Mouse (Mus musculus) T-helper 17 cell (primary cell): ENCODE data around the gene Gm13283.
"Not testable (repeated sequence)": the region's sequence is repeated elsewhere in the genome, so short reads cannot be mapped to it uniquely, and the experiment has no call there.

Experiments used
- in situ Hi-C, 2 experiments: fragments of 300-600 bp; cut with MboI, MseI; formaldehyde crosslinking; loops; 1 replicate in 1 of 2; 2 replicates in 1 of 2; pipeline ENCODE4 v1.15.1; 2025; ENCODE audit warnings: high pct_unique_total_duplicates in 2 of 2

Gm13283 gene

DNA sequence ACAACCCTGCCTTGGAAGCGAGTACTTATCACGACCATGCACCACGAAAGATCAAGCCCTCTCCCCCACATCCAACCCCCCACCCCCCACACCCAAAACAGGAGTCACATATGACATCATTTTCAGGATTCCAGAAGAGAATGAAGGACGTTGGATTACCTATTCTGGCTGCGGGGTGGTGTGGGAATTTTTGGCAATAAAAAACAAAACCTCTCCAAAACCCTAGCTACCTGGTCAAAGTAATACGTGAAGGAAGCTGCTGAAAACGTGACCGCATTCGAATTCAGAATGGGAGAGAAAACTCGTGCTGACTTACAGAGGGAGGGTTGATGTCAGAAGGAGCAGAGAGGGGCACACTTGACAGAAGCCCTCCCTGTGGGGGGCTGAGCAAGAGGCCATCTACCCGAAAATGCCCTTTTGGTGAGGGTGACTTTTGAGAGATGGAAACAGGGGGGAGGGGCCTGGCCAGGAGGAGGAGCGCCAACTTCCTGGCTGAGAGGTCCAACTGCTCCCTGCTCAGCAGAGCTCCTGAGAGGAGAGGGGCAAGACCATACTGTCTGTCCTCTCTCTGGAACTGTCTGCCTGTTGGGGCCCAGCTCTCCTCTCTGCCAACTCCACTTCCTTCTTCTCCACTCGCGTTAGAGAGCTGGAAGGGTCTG, at the start of gene Gm13283:
Gene Gm13283, plus strand, starts transcription at position 510 of the 659 bp plus-strand sequence.
- in situ Hi-C loops: not testable (repeated sequence)

DNA sequence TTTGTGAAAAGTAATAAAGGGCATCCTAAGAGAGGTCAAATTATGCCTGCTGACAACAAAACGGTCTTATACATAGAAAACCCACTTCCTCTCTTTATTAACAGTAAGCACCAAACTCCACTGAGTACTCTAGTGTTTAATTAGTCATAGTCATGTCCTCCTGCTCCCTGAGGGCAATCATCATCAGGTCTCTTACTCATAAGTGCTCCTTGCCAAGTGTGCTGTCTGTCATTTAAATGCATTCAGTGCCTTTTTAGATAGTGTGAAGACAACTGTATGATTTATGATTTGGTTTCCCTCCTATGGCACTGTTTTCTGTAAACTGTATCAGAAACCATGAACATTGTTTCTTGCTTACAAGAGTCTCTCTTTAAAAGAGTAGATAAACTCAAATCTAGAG, 45.6 kb upstream of the Gm13283 start:
- in situ Hi-C loops: loop anchor here in 1 of 2 experiments (10.0 kb wide), 1 partner anchor 811 kb away; no protein-coding TSS in a partner anchor

DNA sequence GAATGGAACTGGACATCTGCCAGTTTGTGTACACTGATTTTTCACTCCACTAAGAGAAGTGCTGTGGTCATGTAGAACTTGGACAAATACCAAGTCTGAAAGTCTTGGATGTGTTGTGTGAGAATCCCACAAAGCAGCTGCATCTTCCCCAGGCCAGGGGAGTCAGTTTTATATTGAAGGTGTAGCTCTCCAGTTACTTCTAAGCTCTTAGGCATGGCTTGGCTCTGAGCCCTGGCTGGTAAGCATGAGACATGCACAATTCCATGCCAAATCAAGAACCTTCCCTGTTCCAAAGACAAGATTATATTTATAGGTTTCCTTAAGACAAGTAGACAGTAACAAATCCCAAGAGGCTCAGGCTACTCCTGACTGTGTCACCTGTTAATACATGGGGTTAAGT, 44.9 kb upstream of the Gm13283 start:
- in situ Hi-C loops: loop anchor here in 1 of 2 experiments (10.0 kb wide), 1 partner anchor 810 kb away; no protein-coding TSS in a partner anchor

DNA sequence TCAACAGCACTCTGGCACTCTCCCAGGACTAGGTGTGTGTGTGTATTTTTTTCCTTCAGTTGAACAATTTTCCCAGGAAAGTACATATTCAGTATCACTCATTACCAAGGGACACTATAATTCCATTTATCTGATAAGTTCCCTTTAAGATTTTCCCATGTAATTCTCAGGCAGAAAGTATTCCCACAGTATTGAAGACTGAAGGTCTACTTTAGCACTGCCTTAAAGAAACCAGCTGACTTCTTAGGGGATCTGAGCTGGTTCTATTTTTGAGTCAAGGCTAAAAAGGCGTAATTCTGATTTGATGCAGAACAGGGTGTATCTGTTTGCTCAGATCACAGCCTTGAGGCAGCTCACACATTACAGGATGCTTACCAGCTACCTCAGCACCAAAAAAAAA, 41.2 kb upstream of the Gm13283 start:
- in situ Hi-C loops: loop anchor here in 1 of 2 experiments (10.0 kb wide), 1 partner anchor 806 kb away; no protein-coding TSS in a partner anchor

DNA sequence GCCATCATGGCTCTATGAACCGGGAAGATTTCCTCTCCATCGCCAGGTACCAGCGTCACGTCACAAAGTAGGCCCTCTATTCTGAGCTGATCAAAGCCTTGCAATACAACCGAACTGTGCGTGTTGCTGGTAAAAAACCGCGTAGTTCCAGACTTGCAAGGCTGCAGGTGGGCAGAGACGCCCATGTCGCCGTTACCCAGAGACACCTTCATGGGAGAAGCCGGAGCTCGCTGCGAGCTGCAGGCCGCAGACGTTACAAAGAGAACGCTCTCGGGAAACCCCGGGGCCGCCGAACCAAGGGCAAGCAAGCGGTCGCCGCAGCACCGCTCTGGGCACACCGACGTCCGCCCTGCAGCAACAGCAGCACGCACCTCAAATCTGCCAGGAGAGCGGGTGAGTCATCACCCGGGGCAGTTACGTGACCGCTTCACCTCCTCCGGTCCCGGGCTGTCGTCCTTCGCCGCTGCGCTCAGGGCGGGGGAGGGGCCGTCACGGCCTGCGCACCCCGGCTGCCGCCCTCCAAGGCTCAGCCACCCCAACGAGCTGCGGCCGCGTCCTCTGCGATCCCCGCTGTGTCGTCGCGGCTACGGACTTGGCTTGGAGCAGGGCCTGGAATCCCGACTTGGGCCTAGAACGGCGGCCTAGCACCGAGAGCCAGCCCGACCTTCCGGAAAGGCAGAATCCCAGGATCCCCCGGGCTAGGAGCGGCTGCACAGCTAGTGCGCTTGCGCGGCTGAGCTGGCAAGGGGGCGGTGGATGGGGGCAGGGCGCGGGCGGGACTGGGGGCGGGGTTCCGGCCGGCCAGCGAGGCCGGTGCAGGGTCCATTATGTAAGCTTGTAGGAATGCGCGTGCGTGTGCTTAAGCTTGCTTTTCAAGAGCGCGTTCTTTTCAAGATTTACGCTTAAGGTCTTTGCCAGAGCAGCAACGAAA, 37.9 kb upstream of the Gm13283 start, which contains the start of the genes Gm26566 and Klhl9:
Gene Gm26566, plus strand, starts transcription at position 15 of the 931 bp plus-strand sequence.
Gene Klhl9, minus strand, starts transcription at position 675 of the 931 bp plus-strand sequence.
- in situ Hi-C loops: no loop called here

DNA sequence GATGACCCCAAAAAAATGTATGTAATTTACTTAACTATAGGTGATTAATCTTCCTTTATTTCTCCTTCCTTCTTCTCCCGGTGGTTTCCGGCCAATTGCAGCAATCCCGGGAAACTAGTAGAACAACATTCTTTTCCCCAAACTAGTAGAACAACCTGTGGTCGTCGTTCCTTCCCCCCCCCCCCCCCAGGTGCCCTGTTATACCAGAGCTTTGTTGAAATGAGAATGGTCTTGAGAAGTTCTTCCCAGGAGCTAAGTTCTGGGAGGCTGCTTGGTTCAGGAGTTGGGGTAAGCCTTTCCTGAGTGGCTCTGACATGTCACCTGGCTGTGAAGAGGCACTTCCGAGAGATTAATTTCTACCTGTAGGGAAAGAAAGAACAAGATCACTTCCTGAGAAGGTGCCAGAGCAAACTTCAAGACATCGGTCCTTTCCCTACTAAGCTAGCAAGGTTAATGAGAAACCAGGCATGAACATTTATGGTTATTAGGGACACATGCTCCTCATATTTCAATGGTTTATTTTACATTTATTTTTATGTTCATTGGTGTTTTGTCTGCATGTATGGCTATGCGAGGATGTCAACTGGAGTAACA, 36.3 kb upstream of the Gm13283 start:
- in situ Hi-C loops: no loop called here

DNA sequence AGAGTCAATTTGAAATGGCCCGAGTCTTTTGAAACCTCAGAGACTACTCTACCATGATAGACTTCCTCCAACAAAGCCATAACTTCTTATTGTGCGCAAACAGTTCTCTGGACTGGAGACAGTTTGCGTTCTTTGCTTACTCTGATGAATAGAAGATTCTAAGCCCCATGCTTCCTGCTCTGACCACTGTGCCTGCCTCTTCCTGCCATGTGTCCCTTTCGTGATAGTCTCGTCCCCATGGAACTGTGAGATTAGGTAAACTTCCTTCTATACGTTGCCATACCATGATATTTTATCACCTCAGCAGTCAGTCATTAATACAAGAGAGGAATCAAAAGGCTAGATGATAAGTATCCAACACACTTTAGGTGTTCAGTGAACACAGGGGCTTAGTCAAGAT, 33.2 kb upstream of the Gm13283 start:
- in situ Hi-C loops: loop anchor here in 1 of 2 experiments (5.0 kb wide), 1 partner anchor 34 kb away; the partner anchor contains the start of gene Ifnab

DNA sequence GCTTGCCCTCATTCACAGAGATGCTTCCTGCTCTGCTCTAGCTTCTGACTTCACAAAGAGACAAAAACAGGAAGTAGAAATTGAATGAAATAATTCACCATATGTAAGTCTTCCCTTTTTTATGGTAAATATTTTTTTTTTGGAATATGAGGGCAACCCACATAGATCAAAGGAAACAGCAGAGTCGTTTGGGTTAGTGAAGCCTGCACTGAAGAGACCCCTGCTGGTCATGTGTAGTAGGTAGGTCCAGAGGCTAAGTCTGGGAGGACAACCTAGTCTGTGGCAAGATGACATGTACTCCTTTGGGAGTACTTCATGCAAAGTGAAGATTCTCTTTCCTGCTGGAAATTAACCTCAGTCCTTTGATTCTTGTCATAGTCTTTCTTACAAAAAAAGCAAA, 32.6 kb upstream of the Gm13283 start:
- in situ Hi-C loops: loop anchor here in 1 of 2 experiments (5.0 kb wide), 1 partner anchor 35 kb away; the partner anchor contains the start of gene Ifnab

DNA sequence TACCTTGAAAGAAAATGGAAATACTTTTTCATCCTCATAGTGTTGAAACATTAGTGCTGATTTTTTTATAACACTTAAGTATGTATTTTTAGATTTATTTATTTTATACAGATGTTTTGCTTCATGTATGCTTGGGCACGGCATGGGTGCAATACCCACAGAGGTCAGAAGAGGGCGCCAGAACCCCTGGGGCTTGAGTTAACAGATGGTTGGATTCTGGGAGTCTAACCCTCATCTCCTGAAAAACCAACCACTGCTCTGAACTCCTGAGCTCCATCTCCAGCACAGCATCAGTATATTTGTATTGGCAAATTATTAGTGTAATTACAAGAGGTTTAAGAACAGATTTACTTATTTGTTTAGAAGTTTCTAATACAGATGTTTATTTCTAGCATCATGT, 21.4 kb upstream of the Gm13283 start:
- in situ Hi-C loops: loop anchor here in 1 of 2 experiments (5.0 kb wide), 2 partner anchors 41 to 64 kb away; partner anchors contain the start of gene Gm13287

DNA sequence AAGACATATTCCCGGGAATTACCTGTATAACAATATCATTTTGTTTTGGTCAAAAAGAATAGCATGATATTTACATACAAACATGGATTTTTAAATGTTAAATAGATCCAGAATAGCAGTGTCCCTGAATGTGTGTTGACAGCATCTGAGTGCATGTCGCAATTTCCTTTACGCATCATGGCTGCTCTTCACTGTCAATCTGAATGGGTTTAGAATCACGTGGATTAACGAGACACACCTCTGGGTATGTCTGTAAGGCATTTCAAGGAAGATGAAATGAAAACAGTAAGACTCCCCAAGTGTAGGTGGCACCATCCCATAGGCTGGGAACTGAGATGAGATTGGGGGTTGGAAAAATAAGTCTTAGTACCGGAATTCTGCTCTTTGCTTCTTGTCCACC, 20.9 kb upstream of the Gm13283 start:
- in situ Hi-C loops: loop anchor here in 1 of 2 experiments (5.0 kb wide), 2 partner anchors 42 to 63 kb away; partner anchors contain the start of gene Gm13287

DNA sequence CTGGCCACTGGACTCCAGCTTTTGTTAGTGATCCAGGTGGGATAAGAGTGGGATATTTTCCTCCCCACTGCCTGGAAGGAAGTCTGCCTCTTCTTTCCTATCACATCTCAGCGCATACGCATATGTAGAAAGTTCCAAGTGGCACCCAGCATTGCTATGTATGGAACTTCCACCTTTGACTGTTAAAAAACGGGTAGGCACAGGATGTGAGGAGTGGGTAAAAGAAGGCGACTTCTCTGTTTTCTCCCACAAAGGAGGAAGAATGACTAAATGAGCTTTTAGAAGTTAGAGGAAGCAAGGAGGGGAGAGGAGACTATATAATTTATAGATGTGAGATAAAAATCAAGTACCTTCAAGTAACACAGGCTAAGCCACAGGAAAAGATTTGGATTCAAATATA, 18.5 kb upstream of the Gm13283 start:
- in situ Hi-C loops: no loop called here

DNA sequence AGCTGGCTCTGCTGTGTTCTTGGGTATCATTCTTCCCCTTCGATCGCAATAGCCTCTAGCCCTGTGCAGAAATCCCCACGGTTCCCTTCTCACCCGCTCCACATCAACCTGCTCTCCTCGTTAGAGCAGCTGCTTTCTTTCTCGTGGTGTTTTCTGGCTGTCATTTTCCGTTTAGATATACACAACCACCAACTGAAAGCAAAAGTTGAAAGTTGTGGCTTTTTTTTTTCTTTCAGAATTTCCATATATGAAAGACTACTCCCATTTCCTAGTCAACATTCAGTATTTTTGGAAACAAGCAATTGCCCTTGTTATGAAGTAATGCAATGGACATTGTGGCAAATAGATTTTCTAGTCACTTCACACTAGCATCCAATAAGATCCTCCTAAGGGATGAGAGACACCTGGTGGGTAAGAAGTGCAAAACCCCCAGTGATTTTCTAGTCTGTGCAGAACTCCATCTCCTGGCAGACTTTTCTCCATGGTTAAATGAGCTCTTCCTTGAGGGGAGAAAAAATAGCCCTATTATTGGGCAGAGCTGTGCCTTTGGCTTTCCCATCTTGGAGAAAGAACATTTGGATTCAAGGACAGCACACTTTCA, 17.0 kb upstream of the Gm13283 start:
- in situ Hi-C loops: no loop called here

DNA sequence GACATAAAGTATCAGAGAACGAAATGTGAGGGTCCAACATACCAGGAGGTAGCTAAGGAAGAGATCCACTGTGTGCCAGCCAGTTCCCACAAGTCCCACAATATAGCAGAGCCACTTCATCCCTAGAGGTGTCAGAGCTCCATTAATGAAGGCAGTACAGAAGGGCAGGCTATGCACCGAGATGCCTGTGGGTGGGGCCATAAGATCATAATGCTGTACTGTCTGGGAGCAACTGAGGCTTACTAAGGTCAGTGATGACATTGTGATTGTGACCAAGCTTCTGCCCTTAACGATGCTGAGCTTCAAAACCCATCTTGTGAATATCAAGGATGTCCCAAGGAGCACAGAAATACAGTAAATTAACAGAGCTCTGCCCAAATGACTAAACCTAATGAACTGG, 15.7 kb upstream of the Gm13283 start:
- in situ Hi-C loops: no loop called here

DNA sequence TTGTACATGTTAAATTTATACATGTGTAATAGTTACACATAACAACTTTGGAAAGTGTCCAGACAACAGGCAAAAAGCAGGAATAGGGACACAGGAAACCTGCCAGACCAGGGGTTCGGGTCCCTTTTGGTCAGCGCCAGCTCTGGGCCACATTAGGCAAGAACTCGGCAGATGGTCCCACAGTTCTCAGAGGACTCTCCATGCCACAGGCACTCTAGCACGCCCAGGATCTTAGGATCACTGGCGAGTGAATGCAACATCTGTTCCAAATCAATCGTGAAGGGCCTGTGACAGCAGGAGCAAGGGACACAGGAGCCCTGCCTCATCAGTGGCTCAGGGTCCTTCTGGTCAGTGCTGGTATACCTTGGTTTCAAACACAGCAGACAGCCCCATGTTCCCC, 10.0 kb upstream of the Gm13283 start:
- in situ Hi-C loops: loop anchor here (5.0 kb wide), 1 partner anchor 37 kb away; the partner anchor contains the start of genes Gm13276 (in 2 of the 2) and Gm13277 (in 2 of the 2)

DNA sequence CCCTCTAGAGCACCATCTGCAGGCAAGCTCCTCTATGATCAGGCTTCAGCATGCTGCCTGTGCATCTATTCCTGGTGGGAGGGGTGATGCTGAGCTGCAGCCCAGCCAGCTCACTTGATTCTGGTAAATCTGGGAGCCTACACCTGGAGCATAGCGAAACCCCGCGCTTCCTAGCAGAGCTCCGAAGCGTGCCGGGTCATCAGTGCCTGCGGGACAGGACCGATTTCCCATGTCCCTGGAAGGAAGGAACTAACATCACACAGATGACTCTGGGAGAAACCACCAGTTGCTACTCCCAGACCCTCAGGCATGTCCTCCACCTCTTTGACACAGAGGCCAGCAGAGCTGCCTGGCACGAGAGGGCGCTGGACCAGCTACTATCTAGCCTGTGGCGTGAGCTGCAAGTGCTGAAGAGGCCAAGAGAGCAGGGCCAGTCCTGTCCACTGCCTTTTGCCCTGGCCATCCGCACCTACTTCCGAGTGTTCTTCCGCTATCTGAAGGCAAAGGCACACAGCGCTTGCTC, 5.0 kb upstream of the Gm13283 start, which contains the start of gene Gm13271:
Gene Gm13271, plus strand, starts transcription at position 51 of the 523 bp plus-strand sequence.
- in situ Hi-C loops: loop anchor here (5.0 kb wide), 1 partner anchor 32 kb away; the partner anchor contains the start of genes Gm13276 (in 2 of the 2) and Gm13277 (in 2 of the 2)

DNA sequence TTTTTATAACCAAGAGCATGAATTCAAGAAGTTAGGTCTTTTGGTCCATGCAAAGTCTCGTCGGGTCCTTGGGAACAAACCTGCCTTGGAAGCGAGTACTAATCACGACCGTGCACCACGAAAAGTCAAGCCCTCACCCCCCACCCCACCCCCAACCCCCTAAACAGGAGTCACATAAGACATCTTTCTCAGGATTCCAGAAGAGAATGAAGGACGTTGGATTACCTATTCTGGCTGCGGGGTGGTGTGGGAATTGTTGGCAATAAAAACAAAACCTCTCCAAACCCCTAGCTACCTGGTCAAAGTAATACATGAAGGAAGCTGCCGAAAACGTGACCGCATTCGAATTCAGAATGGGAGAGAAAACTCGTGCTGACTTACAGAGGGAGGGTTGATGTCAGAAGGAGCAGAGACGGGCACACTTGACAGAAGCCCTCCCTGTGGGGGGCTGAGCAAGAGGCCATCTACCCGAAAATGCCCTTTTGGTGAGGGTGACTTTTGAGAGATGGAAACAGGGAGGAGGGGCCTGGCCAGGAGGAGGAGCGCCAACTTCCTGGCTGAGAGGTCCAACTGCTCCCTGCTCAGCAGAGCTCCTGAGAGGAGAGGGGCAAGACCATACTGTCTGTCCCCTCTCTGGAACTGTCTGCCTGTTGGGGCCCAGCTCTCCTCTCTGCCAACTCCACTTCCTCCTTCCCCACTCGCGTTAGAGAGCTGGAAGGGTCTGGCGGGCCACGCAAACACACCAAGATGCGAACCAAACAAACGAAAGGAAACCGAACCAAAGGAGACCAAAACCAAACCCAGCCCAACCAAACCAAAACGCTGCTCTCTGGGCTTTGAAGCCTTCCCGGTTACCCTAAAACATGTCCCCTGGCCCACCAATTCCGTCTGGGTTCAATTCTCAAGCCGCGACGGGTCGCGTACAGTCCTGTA, 3.1 kb upstream of the Gm13283 start:
- in situ Hi-C loops: not testable (repeated sequence)

DNA sequence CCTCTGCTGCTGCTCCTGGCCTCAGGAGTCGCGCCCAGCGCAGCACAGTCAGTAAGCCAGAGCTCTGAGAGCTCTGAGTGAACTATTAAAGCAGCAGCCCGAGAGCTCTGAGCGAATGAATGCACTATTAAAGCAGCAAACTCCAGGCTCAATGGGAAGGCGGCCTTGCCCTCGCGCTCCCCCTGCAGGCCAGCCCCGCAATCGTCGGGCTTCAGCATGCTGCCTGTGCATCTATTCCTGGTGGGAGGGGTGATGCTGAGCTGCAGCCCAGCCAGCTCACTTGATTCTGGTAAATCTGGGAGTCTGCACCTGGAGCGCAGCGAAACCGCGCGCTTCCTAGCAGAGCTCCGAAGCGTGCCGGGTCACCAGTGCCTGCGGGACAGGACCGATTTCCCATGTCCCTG, 2.3 kb upstream of the Gm13283 start:
- in situ Hi-C loops: not testable (repeated sequence)

DNA sequence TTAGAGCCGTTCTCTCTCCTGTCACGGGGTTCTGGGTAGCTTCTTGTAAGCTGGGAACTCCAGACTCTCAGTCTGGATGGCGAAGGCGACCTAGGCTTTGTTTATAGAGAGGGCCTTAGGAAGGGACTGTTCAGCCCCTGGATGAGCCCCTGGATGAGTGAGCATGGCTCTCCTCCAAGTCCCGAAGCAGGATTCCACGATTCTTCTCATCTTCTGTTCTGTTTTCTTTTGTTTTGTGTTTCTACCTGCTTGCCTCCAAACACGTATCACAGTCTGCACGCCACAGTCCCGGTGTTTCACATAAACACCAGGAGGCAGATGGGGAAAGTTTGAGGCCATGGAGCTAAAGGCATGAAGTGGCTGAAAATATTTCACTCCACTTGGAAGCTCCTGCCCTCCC, 1.2 kb upstream of the Gm13283 start:
- in situ Hi-C loops: not testable (repeated sequence)

DNA sequence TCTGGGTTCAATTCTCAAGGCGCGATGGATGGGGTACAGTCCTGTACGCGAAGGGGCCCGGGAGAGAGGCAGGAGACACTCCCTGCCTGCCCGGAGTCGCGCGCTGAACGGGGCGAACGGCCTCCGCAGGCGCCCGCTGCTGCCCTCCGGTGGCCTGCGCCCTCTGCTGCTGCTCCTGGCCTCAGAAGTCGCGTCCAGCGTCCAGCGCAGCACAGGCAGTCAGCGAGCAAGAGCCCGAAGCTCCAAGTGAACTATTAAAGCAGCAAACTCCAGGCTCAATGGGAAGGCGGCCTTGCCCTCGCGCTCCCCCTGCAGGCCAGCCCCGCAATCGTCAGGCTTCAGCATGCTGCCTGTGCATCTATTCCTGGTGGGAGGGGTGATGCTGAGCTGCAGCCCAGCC, 512 bp downstream of the Gm13283 start:
- in situ Hi-C loops: not testable (repeated sequence)
